ENCODE assay signal across 16 mouse cellular contexts in genomic region chr13:48796906-48797305, GRCm38 (mm10).
DNase-seq lines count a peak whose midpoint lies in the region; ATAC-seq and TF ChIP-seq lines count a peak whose summit lies in the region.
"Had no signal": no experiment of that assay in that cellular context is flagged by ENCODE, and none has a peak within 500 bp of the region (broad histone marks: within the 10 kb centered on the region; RNA-seq: fewer than 3 reads in every experiment).

No protein-coding gene starts in this region.

- 0 out of 2 replicates have a peak, but pooled peaks cover 1% of the 10 kb centered on the region for H3K36me3 ChIP-seq in heart, embryonic 10.5 days
- peaks cover 8% of the 10 kb centered on the region for H3K36me3 ChIP-seq in heart, embryonic 14.5 days (ENCODE audit: control insufficient read depth, insufficient read depth, low read length)
- H3K36me3 ChIP-seq in stomach, embryonic 14.5 days (ENCODE audit: control insufficient read depth, insufficient read depth, low read length): no peaks in the 10 kb centered on the region
- H3K36me3 ChIP-seq in stomach, postnatal 0 days (ENCODE audit: control insufficient read depth, insufficient read depth, low read length): no peaks in the 10 kb centered on the region

- H3K4me1 ChIP-seq in heart, embryonic 10.5 days: peaks cover 34% of the 10 kb centered on the region
- peaks cover 7 to 10% of the 10 kb centered on the region in 2 experiments; a peak in 3 of 4 replicates for H3K4me1 ChIP-seq in heart, embryonic 14.5 days (ENCODE audit: control insufficient read depth in 2 of 2, insufficient read depth in 2 of 2, low read length in 2 of 2)
- H3K4me1 ChIP-seq in stomach, embryonic 14.5 days (ENCODE audit: control insufficient read depth, insufficient read depth, low read length): peaks cover 12% of the 10 kb centered on the region
- H3K4me1 ChIP-seq in stomach, postnatal 0 days (replicated peaks; ENCODE audit: control insufficient read depth, insufficient read depth): no peaks in the 10 kb centered on the region
- H3K4me1 ChIP-seq: hindbrain, embryonic 15.5 days had no signal

- H3K4me2 ChIP-seq in heart, embryonic 14.5 days (ENCODE audit: low read length): peak overlapping the region; percentile 25; the same call in 1 of the 2 replicates
- H3K4me2 ChIP-seq in stomach, embryonic 14.5 days (replicated peaks; ENCODE audit: low read depth, low read length): no peak overlapping the region
- no peak overlapping the region for H3K4me2 ChIP-seq in stomach, postnatal 0 days (replicated peaks; ENCODE audit: low read depth)
- H3K4me2 ChIP-seq: forebrain, embryonic 13.5 days; hindbrain, embryonic 15.5 days had no signal

- ATAC-seq in heart, embryonic 14.5 days (ENCODE audit: insufficient number of reproducible peaks, insufficient read depth, low FRiP score, low read depth): no peak
- no peak for ATAC-seq in stomach, embryonic 14.5 days (ENCODE audit: insufficient number of reproducible peaks, insufficient read depth, low FRiP score, low read depth)
- ATAC-seq in stomach, postnatal 0 days (ENCODE audit: low FRiP score, low TSS enrichment): no peak; the same call in 1 of the 2 replicates
- ATAC-seq: activated CD4-positive, CD25-positive, alpha-beta regulatory T cell, adult 4 months; forebrain, embryonic 13.5 days; forebrain, postnatal 0 days; intestine, embryonic 16.5 days; Patski had no signal

- H3K4me3 ChIP-seq in heart, embryonic 10.5 days: no peak overlapping the region
- no peak overlapping the region for H3K4me3 ChIP-seq in heart, embryonic 14.5 days (ENCODE audit: control insufficient read depth in 1 of 2, insufficient read depth in 1 of 2, low read depth in 1 of 2, low read length in 2 of 2)
- H3K4me3 ChIP-seq in stomach, embryonic 14.5 days (ENCODE audit: low read depth, low read length): no peak overlapping the region
- no peak overlapping the region for H3K4me3 ChIP-seq in stomach, postnatal 0 days (ENCODE audit: low read depth, low read length)
- H3K4me3 ChIP-seq: embryonic facial prominence, embryonic 10.5 days; forebrain, embryonic 13.5 days; hindbrain, embryonic 15.5 days had no signal

- TF ChIP-seq CTCF in stomach, postnatal 0 days (IDR thresholded peaks at IDR 0.05; ENCODE audit: low read depth): no peak

- no peak for DNase-seq in heart, embryonic 10.5 days (ENCODE audit: low spot score)
- no peak for DNase-seq in heart, adult 8-10 months (ENCODE audit: low spot score)
- DNase-seq in heart, postnatal 10 days: no peak
- no peak for DNase-seq in stomach, postnatal 0 days (ENCODE audit: low spot score)
- DNase-seq: adrenal gland, postnatal 14 days; forebrain, postnatal 0 days; gastrocnemius, postnatal 14 days had no signal

- H3K27ac ChIP-seq in heart, embryonic 10.5 days: 0 out of 2 replicates have a peak overlapping the region, but pooled peaks have one; percentile 19
- no peak overlapping the region for H3K27ac ChIP-seq in heart, embryonic 14.5 days (replicated peaks in 1 of 2; ENCODE audit: control insufficient read depth in 1 of 2, insufficient read depth in 1 of 2, low read depth in 2 of 2, low read length in 2 of 2)
- peak overlapping the region; percentile 18; the same call in 1 of the 2 replicates for H3K27ac ChIP-seq in stomach, embryonic 14.5 days (ENCODE audit: low read length)
- H3K27ac ChIP-seq in stomach, postnatal 0 days (replicated peaks): no peak overlapping the region
- H3K27ac ChIP-seq: embryonic facial prominence, embryonic 10.5 days; forebrain, embryonic 13.5 days; hindbrain, embryonic 15.5 days had no signal

- WGBS in heart, embryonic 10.5 days: 26% methylated on average over 11 of the region's 11 CpGs
- 20% methylated on average over 11 of the region's 11 CpGs for WGBS in heart, embryonic 14.5 days
- 39% methylated on average over 11 of the region's 11 CpGs for whole genome bisulfite sequencing in stomach, embryonic 14.5 days
- WGBS in stomach, postnatal 0 days: 49% methylated on average over 11 of the region's 11 CpGs

- intact Hi-C loops in heart, postnatal 10 days (cut with DNase I): no loop called here

- H3K27me3 ChIP-seq in heart, embryonic 10.5 days (ENCODE audit: insufficient read depth, poor library complexity, severe bottlenecking): 0 out of 2 replicates have a peak, but pooled peaks cover 26% of the 10 kb centered on the region
- H3K27me3 ChIP-seq in heart, embryonic 14.5 days (ENCODE audit: control insufficient read depth, insufficient read depth, low read length): no peaks in the 10 kb centered on the region; the same call in 1 of the 2 replicates
- H3K27me3 ChIP-seq in stomach, embryonic 14.5 days (ENCODE audit: control insufficient read depth, insufficient read depth, low read length): no peaks in the 10 kb centered on the region
- no peaks in the 10 kb centered on the region for H3K27me3 ChIP-seq in stomach, postnatal 0 days (ENCODE audit: control insufficient read depth, insufficient read depth, low read length)
- H3K27me3 ChIP-seq: CH12.LX; forebrain, embryonic 13.5 days; hindbrain, embryonic 15.5 days; Patski had no signal

- no peak overlapping the region for H3K9ac ChIP-seq in heart, embryonic 14.5 days (ENCODE audit: low read length)
- H3K9ac ChIP-seq in stomach, embryonic 14.5 days (replicated peaks; ENCODE audit: low read depth, low read length): no peak overlapping the region
- no peak overlapping the region for H3K9ac ChIP-seq in stomach, postnatal 0 days (ENCODE audit: low read length)
- H3K9ac ChIP-seq: forebrain, embryonic 13.5 days; forebrain, postnatal 0 days; hindbrain, embryonic 15.5 days had no signal

- no peak for TF ChIP-seq EP300 in stomach, postnatal 0 days (optimal IDR thresholded peaks at IDR 0.05)

- H3K9me3 ChIP-seq in heart, embryonic 10.5 days: no peaks in the 10 kb centered on the region
- H3K9me3 ChIP-seq in heart, embryonic 14.5 days (ENCODE audit: control insufficient read depth, low read length): no peaks in the 10 kb centered on the region
- no peaks in the 10 kb centered on the region for H3K9me3 ChIP-seq in stomach, embryonic 14.5 days (ENCODE audit: control insufficient read depth, low read depth, low read length)
- no peaks in the 10 kb centered on the region for H3K9me3 ChIP-seq in stomach, postnatal 0 days (ENCODE audit: control insufficient read depth, low read length)
- H3K9me3 ChIP-seq: embryonic facial prominence, embryonic 10.5 days; forebrain, embryonic 13.5 days; hindbrain, embryonic 15.5 days had no signal

Comparison
In these comparisons a context has a peak if more than half of its experiments do, and no peak if none do; other contexts are left out.
1. H3K27ac ChIP-seq: peak in heart, embryonic 10.5 days (single experiment) and stomach, embryonic 14.5 days (single experiment); none in heart, embryonic 14.5 days (0 of 2) and stomach, postnatal 0 days (single experiment).